Mouse (Mus musculus) heart, embryonic 16.5 days (tissue): Measurements from ENCODE around the gene Pla2g10. TPM values are rescaled to one million over a fixed set of nuclear protein-coding genes. Genes with fewer than 3 reads are reported as not detected.
"Not testable (repeated sequence)": the region's sequence is repeated elsewhere in the genome, so short reads cannot be mapped to it uniquely, and the experiment has no call there.

ENCODE experiments used
- ATAC-seq: fragments of 200-750 bp; cut with Nextera tagmentation; replicated peaks from 2 replicates; pipeline ENCODE4 v1.8.0; 2017; ENCODE audit warnings: moderate number of reproducible peaks; ENCODE audit not compliant: insufficient read depth, low FRiP score; ENCODE audit errors: extremely low read depth
- H3K27ac ChIP-seq: fragments of 300-500 bp; sonication (generic); 2 replicates; pipeline ENCODE4 v1.5.1; 2014; ENCODE audit warnings: mild to moderate bottlenecking, low read length, control low read depth, moderate library complexity
- H3K27me3 ChIP-seq: fragments of 300-500 bp; sonication (generic); 2 replicates; pipeline ENCODE4 v1.6.1; 2014; ENCODE audit warnings: low read length, mixed read lengths; ENCODE audit not compliant: control insufficient read depth, insufficient read depth
- H3K36me3 ChIP-seq: fragments of 300-500 bp; sonication (generic); 2 replicates; pipeline ENCODE4 v1.6.1; 2014; ENCODE audit not compliant: control insufficient read depth, insufficient read depth
- H3K4me1 ChIP-seq: fragments of 300-500 bp; sonication (generic); 2 replicates; pipeline ENCODE4 v1.6.1; 2014; ENCODE audit warnings: low read length, mixed read lengths; ENCODE audit not compliant: control insufficient read depth, insufficient read depth
- H3K4me2 ChIP-seq: fragments of 300-500 bp; sonication (generic); 2 replicates; pipeline ENCODE4 v1.6.1; 2014; ENCODE audit warnings: low read depth, mild to moderate bottlenecking, control low read depth, low read length
- H3K4me3 ChIP-seq: fragments of 300-500 bp; sonication (generic); 2 replicates; pipeline ENCODE4 v1.5.1; 2014; ENCODE audit warnings: mild to moderate bottlenecking, control low read depth, low read length
- H3K9ac ChIP-seq: fragments of 300-500 bp; sonication (generic); 2 replicates; pipeline ENCODE4 v1.6.1; 2014; ENCODE audit warnings: low read length, control low read depth
- H3K9me3 ChIP-seq: fragments of 300-500 bp; sonication (generic); replicated peaks from 2 replicates; pipeline ENCODE4 v1.6.1; 2016; ENCODE audit warnings: low read length; ENCODE audit not compliant: control insufficient read depth
- WGBS: fragments of 180-500 bp; shearing (Covaris S2); extraction: QIAGEN DNeasy Blood & Tissue Kit; methylation state at CpG from one replicate; pipeline ENCODE4 v1.1.7; 2014; 5-methylcytosine and 5-hydroxymethylcytosine counted together
- polyA plus RNA-seq: library from polyadenylated mRNA; unstranded; fragments of >200 nt; fragmentation: Nextera tagmentation; extraction: Ambion mirVana; gene quantifications from 2 replicates; pipeline ENCODE4 v1.2.1, GENCODE M21; 2015

Gene Pla2g10
- polyA plus RNA-seq: 0.43 and 0.56 TPM in 2 replicates

GRCm38 (mm10) chr16:13730285-13731255 is at the start of gene Pla2g10:
Pla2g10 (minus strand) TSS chr16:13730983.
- 9% methylated on average over 26 of the region's 26 CpGs for WGBS
- no peak within 1 kb of the TSS for H3K9ac ChIP-seq
- ATAC-seq: no peak; the same call in none of the 2 replicates

GRCm38 (mm10) chr16:13774651-13775050 is 43.9 kb upstream of the Pla2g10 start:
- H3K9ac ChIP-seq, H3K4me2 ChIP-seq, H3K36me3 ChIP-seq, H3K4me3 ChIP-seq, H3K27ac ChIP-seq, H3K27me3 ChIP-seq, ATAC-seq, H3K4me1 ChIP-seq: not testable (repeated sequence)
- peaks cover 11% of the 10 kb centered on the region for H3K9me3 ChIP-seq
- 76% methylated on average over 3 of the region's 3 CpGs for WGBS

More at GRCm38 (mm10) chr16:13730285-13731255, at the start of gene Pla2g10:
- H3K27ac ChIP-seq: no peak within 1 kb of the TSS
- 0 out of 2 replicates have a peak, but pooled peaks cover 2% of the 10 kb centered on the region for H3K27me3 ChIP-seq
- H3K4me2 ChIP-seq: peak within 1 kb of the TSS; percentile 36
- no peaks in the 10 kb centered on the region; the same call in 1 of the 2 replicates for H3K4me1 ChIP-seq
- no peaks in the 10 kb centered on the region for H3K9me3 ChIP-seq
- H3K36me3 ChIP-seq: no peaks in the 10 kb centered on the region
- H3K4me3 ChIP-seq: no peak within 1 kb of the TSS

- not testable (repeated sequence) for H3K4me2 ChIP-seq, H3K27ac ChIP-seq, H3K4me3 ChIP-seq, H3K36me3 ChIP-seq, H3K4me1 ChIP-seq, ATAC-seq, H3K27me3 ChIP-seq, H3K9me3 ChIP-seq, H3K9ac ChIP-seq
- 75% methylated on average over 2 of the region's 2 CpGs for WGBS
These were observed 43.2 kb upstream of the Pla2g10 start for GRCm38 (mm10) chr16:13774011-13774410.

- H3K27me3 ChIP-seq, H3K4me2 ChIP-seq, H3K4me3 ChIP-seq, H3K36me3 ChIP-seq, ATAC-seq, H3K9ac ChIP-seq, H3K4me1 ChIP-seq, H3K9me3 ChIP-seq, H3K27ac ChIP-seq: not testable (repeated sequence)
- 80% methylated on average over 5 of the region's 5 CpGs for WGBS
These were observed 41.3 kb upstream of the Pla2g10 start for GRCm38 (mm10) chr16:13772051-13772450.

- H3K27ac ChIP-seq, H3K4me3 ChIP-seq, H3K4me2 ChIP-seq, H3K9me3 ChIP-seq, H3K27me3 ChIP-seq, H3K9ac ChIP-seq, ATAC-seq, H3K4me1 ChIP-seq, H3K36me3 ChIP-seq: not testable (repeated sequence)
- 63% methylated on average over 4 of the region's 4 CpGs for WGBS
These were observed 40.8 kb upstream of the Pla2g10 start for GRCm38 (mm10) chr16:13771603-13772002.

- Histone ChIP-seq H3K27ac (no peak overlapping the region), H3K36me3 (no peaks in the 10 kb centered on the region), H3K27me3 (no peaks in the 10 kb centered on the region), H3K4me1 (no peaks in the 10 kb centered on the region), H3K4me3 (no peak overlapping the region), H3K4me2 (no peak overlapping the region), H3K9me3 (no peaks in the 10 kb centered on the region), H3K9ac (no peak overlapping the region)
- ATAC-seq: no peak
These were observed 35.6 kb upstream of the Pla2g10 start for GRCm38 (mm10) chr16:13766367-13766766.

- 51% methylated on average over 3 of the region's 3 CpGs for WGBS
- Histone ChIP-seq H3K9ac (no peak overlapping the region), H3K4me2 (no peak overlapping the region), H3K4me3 (no peak overlapping the region), H3K36me3 (no peaks in the 10 kb centered on the region), H3K27ac (no peak overlapping the region), H3K4me1 (no peaks in the 10 kb centered on the region), H3K27me3 (no peaks in the 10 kb centered on the region), H3K9me3 (no peaks in the 10 kb centered on the region)
- ATAC-seq: no peak
These were observed 33.7 kb upstream of the Pla2g10 start for GRCm38 (mm10) chr16:13764519-13764918.

GRCm38 (mm10) chr16:13762807-13763206 is 32.0 kb upstream of the Pla2g10 start:
- not testable (repeated sequence) for H3K4me1 ChIP-seq, ATAC-seq, H3K9me3 ChIP-seq, H3K36me3 ChIP-seq, H3K27me3 ChIP-seq, H3K4me3 ChIP-seq, H3K4me2 ChIP-seq, H3K27ac ChIP-seq, H3K9ac ChIP-seq
- 81% methylated on average over 1 of the region's 1 CpGs for WGBS

- Histone ChIP-seq H3K27ac (no peak overlapping the region), H3K36me3 (no peaks in the 10 kb centered on the region), H3K9ac (no peak overlapping the region), H3K27me3 (no peaks in the 10 kb centered on the region), H3K4me3 (no peak overlapping the region), H3K4me1 (no peaks in the 10 kb centered on the region), H3K4me2 (no peak overlapping the region), H3K9me3 (no peaks in the 10 kb centered on the region)
- ATAC-seq: no peak
- WGBS: 91% methylated on average over 2 of the region's 2 CpGs
These were observed 27.0 kb upstream of the Pla2g10 start for GRCm38 (mm10) chr16:13757823-13758222.
